Mouse (Mus musculus): ENCODE results near the gene Cnnm3. TPM values are rescaled to one million over a fixed set of nuclear protein-coding genes. Genes with fewer than 3 reads are reported as not detected.

Gene Cnnm3
- total and polyA plus RNA-seq, 3 experiments: 4.2 to 9.9 TPM; not detected in 1

DNA sequence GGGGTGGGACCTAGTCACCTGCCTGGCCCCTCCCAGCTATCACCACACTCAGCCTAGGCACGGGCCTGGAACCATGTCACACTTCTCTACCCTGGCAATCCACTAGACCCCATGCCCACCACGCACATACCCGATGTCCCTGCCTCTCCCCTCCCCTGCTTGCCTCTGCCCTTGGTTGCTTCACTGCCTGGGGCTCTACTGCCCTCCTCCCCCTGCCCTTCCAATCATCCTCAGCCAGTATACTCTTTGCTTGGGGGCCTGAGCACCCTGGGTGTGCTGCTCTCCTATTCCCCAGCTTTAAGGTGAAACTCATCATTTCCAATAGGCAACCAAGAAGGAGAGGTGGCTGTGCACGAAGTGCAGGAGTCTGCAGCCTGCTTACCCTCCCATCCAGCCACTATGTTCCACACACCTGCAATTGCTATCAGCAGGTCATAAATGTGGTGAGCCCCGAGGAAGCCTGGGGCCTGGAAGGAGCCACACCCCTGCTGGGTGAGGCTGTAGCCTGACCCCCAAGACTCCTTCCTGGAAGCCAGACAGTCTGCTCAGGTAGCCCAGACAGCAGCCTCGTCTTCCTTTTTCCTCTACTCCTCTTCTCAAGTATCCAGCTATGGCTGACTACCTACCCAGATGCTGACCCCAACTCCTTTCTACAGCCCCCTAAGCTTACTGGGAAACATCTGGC is 65.5 kb downstream of the Cnnm3 start:
- no peak overlapping the region for H3K27ac ChIP-seq (ENCODE audit: control insufficient read depth, low read depth, low read length)
- H3K9me3 ChIP-seq (replicated peaks; ENCODE audit: insufficient read depth, low read length): no peaks in the 10 kb centered on the region
- no peak for TF ChIP-seq USF2 (IDR thresholded peaks at IDR 0.05; ENCODE audit: borderline replicate concordance in 1 of 2, insufficient read depth in 1 of 2, low read depth in 1 of 2, low read length in 2 of 2)
- no peak for TF ChIP-seq ZKSCAN1 (IDR thresholded peaks at IDR 0.05; ENCODE audit: low read depth, low read length)
- TF ChIP-seq UBTF (IDR thresholded peaks at IDR 0.05; ENCODE audit: borderline replicate concordance, insufficient read depth, low read depth, low read length): no peak
- TF ChIP-seq EP300 (IDR thresholded peaks at IDR 0.05; ENCODE audit: low read depth in 1 of 2, low read length in 2 of 2): no peak
- no peak for TF ChIP-seq MAX (IDR thresholded peaks at IDR 0.05; ENCODE audit: low read length)
- no peak for TF ChIP-seq TBP (IDR thresholded peaks at IDR 0.05; ENCODE audit: low read depth, low read length)
- no peak for TF ChIP-seq JUND (IDR thresholded peaks at IDR 0.05; ENCODE audit: low read depth, low read length)
- TF ChIP-seq E2F4 (IDR thresholded peaks at IDR 0.05; ENCODE audit: borderline replicate concordance, low read depth, low read length): no peak
- no peaks in the 10 kb centered on the region; a peak in 2 of 4 replicates for H3K27me3 ChIP-seq (ENCODE audit: control insufficient read depth in 1 of 2, insufficient read depth in 2 of 2, low read length in 2 of 2)
- no peak for DNase-seq (ENCODE audit: low read depth, low spot score)
- no peak overlapping the region for H3K4me3 ChIP-seq (ENCODE audit: control insufficient read depth in 1 of 2, insufficient read depth in 1 of 2, low read depth in 2 of 2, low read length in 2 of 2)
- no peaks in the 10 kb centered on the region for H3K36me3 ChIP-seq (ENCODE audit: control insufficient read depth in 1 of 2, insufficient read depth in 2 of 2, low read length in 2 of 2)
- H3K9ac ChIP-seq (ENCODE audit: control insufficient read depth, low read depth, low read length, poor library complexity, severe bottlenecking): no peak overlapping the region
- H3K4me1 ChIP-seq (ENCODE audit: control insufficient read depth in 1 of 2, insufficient read depth in 2 of 2, low read length in 2 of 2): no peaks in the 10 kb centered on the region
- no peaks in the 10 kb centered on the region for H3K79me2 ChIP-seq (ENCODE audit: control insufficient read depth, insufficient read depth, low read length, poor library complexity)

Other genes starting within 250 kb of the Cnnm3 start
- 0.92 and 1.3 TPM in 2 replicates for gene Neurl3, start 237.2 kb upstream of the Cnnm3 start, total RNA-seq (2012; rRNA removed)
- gene Neurl3, start 237.2 kb upstream of the Cnnm3 start, polyA plus RNA-seq (2012; ENCODE audit: insufficient read depth in 1 of 2, insufficient read length in 2 of 2, low read depth in 1 of 2, low replicate concordance in 2 of 2, missing spikeins in 1 of 2): 1 to 10 TPM in 1 of 2 experiments, not detected in 1; 3.3 TPM
- 4.2 and 6.4 TPM in 2 replicates for gene Arid5a, start 204.1 kb upstream of the Cnnm3 start, total RNA-seq (2012; rRNA removed)
- gene Arid5a, start 204.1 kb upstream of the Cnnm3 start, polyA plus RNA-seq (2012; ENCODE audit: insufficient read depth in 1 of 2, insufficient read length in 2 of 2, low read depth in 1 of 2, low replicate concordance in 2 of 2, missing spikeins in 1 of 2): 1 to 10 TPM in 1 of 2 experiments, not detected in 1; 9.0 TPM
- gene Kansl3, start 142.7 kb upstream of the Cnnm3 start, total RNA-seq (2012; rRNA removed): 26.4 and 29.0 TPM in 2 replicates
- 10 to 100 TPM; 45.6 to 55.4 TPM for gene Kansl3, start 142.7 kb upstream of the Cnnm3 start, polyA plus RNA-seq (2012; ENCODE audit: insufficient read depth in 1 of 2, insufficient read length in 2 of 2, low read depth in 1 of 2, low replicate concordance in 2 of 2, missing spikeins in 1 of 2)
- 0.13 TPM in 1 of 2 replicates, not detected in the other for gene Fer1l5, start 139.6 kb upstream of the Cnnm3 start, total RNA-seq (2012; rRNA removed)
- gene Fer1l5, start 139.6 kb upstream of the Cnnm3 start, polyA plus RNA-seq (2012; ENCODE audit: insufficient read depth in 1 of 2, insufficient read length in 2 of 2, low read depth in 1 of 2, low replicate concordance in 2 of 2, missing spikeins in 1 of 2): 1 to 10 TPM in 1 of 2 experiments, not detected in 1; 2.3 TPM
- gene Lman2l, start 66.6 kb upstream of the Cnnm3 start, total RNA-seq (2012; rRNA removed): 6.1 and 7.0 TPM in 2 replicates
- 10 to 100 TPM in 1 of 2 experiments, not detected in 1; 19.7 TPM for gene Lman2l, start 66.6 kb upstream of the Cnnm3 start, polyA plus RNA-seq (2012; ENCODE audit: insufficient read depth in 1 of 2, insufficient read length in 2 of 2, low read depth in 1 of 2, low replicate concordance in 2 of 2, missing spikeins in 1 of 2)
- gene Cnnm4, start 40.2 kb upstream of the Cnnm3 start, total RNA-seq (2012; rRNA removed): 7.8 and 8.1 TPM in 2 replicates
- gene Cnnm4, start 40.2 kb upstream of the Cnnm3 start, polyA plus RNA-seq (2012; ENCODE audit: insufficient read depth in 1 of 2, insufficient read length in 2 of 2, low read depth in 1 of 2, low replicate concordance in 2 of 2, missing spikeins in 1 of 2): 1 to 10 TPM in 1 of 2 experiments, not detected in 1; 8.5 TPM
- gene Ankrd23, start 25.0 kb downstream of the Cnnm3 start, total RNA-seq (2012; rRNA removed): 2.0 and 2.9 TPM in 2 replicates
- 1 to 10 TPM in 1 of 2 experiments, not detected in 1; 3.7 TPM for gene Ankrd23, start 25.0 kb downstream of the Cnnm3 start, polyA plus RNA-seq (2012; ENCODE audit: insufficient read depth in 1 of 2, insufficient read length in 2 of 2, low read depth in 1 of 2, low replicate concordance in 2 of 2, missing spikeins in 1 of 2)
- gene Gm42417, start 27.6 kb downstream of the Cnnm3 start, total RNA-seq (2012; rRNA removed): not detected in 2 replicates
- under 1 TPM in 1 of 2 experiments, not detected in 1; 0.74 TPM for gene Gm42417, start 27.6 kb downstream of the Cnnm3 start, polyA plus RNA-seq (2012; ENCODE audit: insufficient read depth in 1 of 2, insufficient read length in 2 of 2, low read depth in 1 of 2, low replicate concordance in 2 of 2, missing spikeins in 1 of 2)
- gene Ankrd39, start 35.6 kb downstream of the Cnnm3 start, total RNA-seq (2012; rRNA removed): 8.8 and 9.7 TPM in 2 replicates
- 10 to 100 TPM in 1 of 2 experiments, not detected in 1; 14.4 TPM for gene Ankrd39, start 35.6 kb downstream of the Cnnm3 start, polyA plus RNA-seq (2012; ENCODE audit: insufficient read depth in 1 of 2, insufficient read length in 2 of 2, low read depth in 1 of 2, low replicate concordance in 2 of 2, missing spikeins in 1 of 2)
- 0.19 and 0.33 TPM in 2 replicates for gene Sema4c, start 46.5 kb downstream of the Cnnm3 start, total RNA-seq (2012; rRNA removed)
- 1 to 10 TPM in 1 of 2 experiments, not detected in 1; 1.4 TPM for gene Sema4c, start 46.5 kb downstream of the Cnnm3 start, polyA plus RNA-seq (2012; ENCODE audit: insufficient read depth in 1 of 2, insufficient read length in 2 of 2, low read depth in 1 of 2, low replicate concordance in 2 of 2, missing spikeins in 1 of 2)
- 0.19 and 0.33 TPM in 2 replicates for gene Fam178b, start 171.3 kb downstream of the Cnnm3 start, total RNA-seq (2012; rRNA removed)
- under 1 TPM in 1 of 2 experiments, not detected in 1; 0.29 TPM for gene Fam178b, start 171.3 kb downstream of the Cnnm3 start, polyA plus RNA-seq (2012; ENCODE audit: insufficient read depth in 1 of 2, insufficient read length in 2 of 2, low read depth in 1 of 2, low replicate concordance in 2 of 2, missing spikeins in 1 of 2)
- 498 and 541 TPM in 2 replicates for gene Cox5b, start 179.6 kb downstream of the Cnnm3 start, total RNA-seq (2012; rRNA removed)
- gene Cox5b, start 179.6 kb downstream of the Cnnm3 start, polyA plus RNA-seq (2012; ENCODE audit: insufficient read depth in 1 of 2, insufficient read length in 2 of 2, low read depth in 1 of 2, low replicate concordance in 2 of 2, missing spikeins in 1 of 2): 1,000 to 10,000 TPM in 1 of 2 experiments, not detected in 1; 1,152 TPM
- not detected in 2 replicates for gene 4933424G06Rik, start 198.3 kb downstream of the Cnnm3 start, total RNA-seq (2012; rRNA removed)
- gene 4933424G06Rik, start 198.3 kb downstream of the Cnnm3 start, polyA plus RNA-seq (2012; ENCODE audit: insufficient read depth in 1 of 2, insufficient read length in 2 of 2, low read depth in 1 of 2, low replicate concordance in 2 of 2, missing spikeins in 1 of 2): not detected
- 71.0 and 86.1 TPM in 2 replicates for gene Actr1b, start 202.6 kb downstream of the Cnnm3 start, total RNA-seq (2012; rRNA removed)
- 100 to 1,000 TPM in 1 of 2 experiments, not detected in 1; 106 TPM for gene Actr1b, start 202.6 kb downstream of the Cnnm3 start, polyA plus RNA-seq (2012; ENCODE audit: insufficient read depth in 1 of 2, insufficient read length in 2 of 2, low read depth in 1 of 2, low replicate concordance in 2 of 2, missing spikeins in 1 of 2)
- gene Zap70, start 249.9 kb downstream of the Cnnm3 start, total RNA-seq (2012; rRNA removed): not detected in 2 replicates
- gene Zap70, start 249.9 kb downstream of the Cnnm3 start, polyA plus RNA-seq (2012; ENCODE audit: insufficient read depth in 1 of 2, insufficient read length in 2 of 2, low read depth in 1 of 2, low replicate concordance in 2 of 2, missing spikeins in 1 of 2): not detected

Measured in MEL (cell line).